Mouse (Mus musculus) cortical plate, adult 2 months (tissue): ENCODE results near the gene Dhdh.

Experiments
- CTCF ChIP-seq: fragments of 200-500 bp; IDR thresholded peaks from 2 replicates; pipeline ENCODE4 v1.5.1; 2011; ENCODE audit warnings: mild to moderate bottlenecking, control low read depth, low read length; ENCODE audit not compliant: insufficient read depth; ENCODE audit errors: extremely low read depth
- POLR2A ChIP-seq: fragments of 200-500 bp; IDR thresholded peaks from 2 replicates; pipeline ENCODE4 v1.6.1; 2011; ENCODE audit warnings: mild to moderate bottlenecking, low read length, control low read depth; ENCODE audit not compliant: insufficient read depth; ENCODE audit errors: extremely low read depth

GRCm38 (mm10) chr7:45526474-45527120, 38.0 kb upstream of the Dhdh start:
- TF ChIP-seq POLR2A (no peak), CTCF (no peak)
